Mouse (Mus musculus) thymus, postnatal 25 days (tissue): Measurements from ENCODE around the gene Cflar.

ENCODE experiments used
- DNase-seq: peaks from one replicate; pipeline ENCODE4 v3.0.0; 2022

Cflar gene

DNA sequence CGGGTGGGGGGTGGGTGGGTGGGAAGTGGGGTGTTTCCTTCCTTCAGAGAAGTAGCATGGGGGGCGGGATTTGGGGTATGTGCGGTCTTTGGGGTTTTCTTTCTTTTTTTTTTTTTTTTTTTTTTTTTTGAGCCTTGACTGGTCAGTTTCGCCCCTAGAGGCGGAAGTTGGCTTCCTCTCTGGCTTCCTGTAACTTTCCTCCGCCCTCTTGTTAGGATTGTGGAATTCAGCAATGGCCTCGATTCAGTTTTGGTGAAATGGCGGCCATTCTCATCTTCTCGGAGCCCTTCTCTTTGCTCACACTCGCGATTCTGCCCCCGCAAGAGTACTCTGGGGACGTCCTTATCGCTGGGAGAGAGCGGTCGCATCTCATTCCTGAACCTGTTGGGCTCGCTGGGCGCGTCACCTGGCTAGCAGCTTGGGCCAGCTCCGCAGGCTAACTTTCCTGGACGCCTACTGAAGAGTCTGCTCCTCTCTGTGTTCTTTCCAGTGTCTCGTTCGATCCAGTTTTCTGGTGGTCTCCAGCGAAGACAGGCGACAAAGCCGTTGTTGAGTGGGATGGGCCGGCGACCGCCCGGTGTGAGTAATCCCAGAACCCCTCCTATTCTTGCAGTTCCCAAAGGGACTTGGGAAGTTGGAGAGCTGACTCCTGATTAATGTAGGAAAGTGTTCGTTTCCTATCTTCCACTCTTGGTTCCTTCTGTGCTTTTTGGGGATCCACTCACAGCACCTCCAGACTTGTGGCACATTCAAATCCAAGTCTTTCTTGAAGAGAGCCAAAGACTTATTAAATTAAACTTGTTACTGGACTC lies 2.0 kb downstream of the Cflar start:
- DNase-seq: peak; percentile 61

GRCm38 (mm10) chr1:58713893-58714231 lies 2.6 kb downstream of the Cflar start:
- DNase-seq: no peak

DNA sequence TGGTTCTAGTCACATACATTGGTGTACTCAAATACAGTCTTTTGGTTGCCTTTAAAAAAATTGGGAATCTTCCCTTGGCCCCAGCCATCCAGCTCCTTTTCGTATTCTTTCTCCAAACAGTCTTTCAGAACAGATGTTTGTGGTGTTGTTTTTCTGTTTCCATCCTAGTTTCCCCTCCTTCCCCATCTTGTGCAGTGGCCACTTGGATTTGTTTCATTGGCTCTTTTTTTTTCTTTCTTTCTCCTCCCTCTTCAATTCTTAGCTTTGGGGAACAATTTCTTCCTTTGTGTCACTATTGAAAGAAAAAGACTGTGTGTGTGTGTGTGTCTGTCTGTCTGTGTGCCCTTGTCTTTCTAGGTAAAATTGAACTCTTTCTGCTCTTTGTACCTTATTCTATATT lies 3.1 kb downstream of the Cflar start:
- DNase-seq: no peak

GRCm38 (mm10) chr1:58715536-58715935 lies 4.2 kb downstream of the Cflar start:
- no peak for DNase-seq

- peak; percentile 44 for DNase-seq
These were observed 5.0 kb downstream of the Cflar start for GRCm38 (mm10) chr1:58716162-58716882.

DNA sequence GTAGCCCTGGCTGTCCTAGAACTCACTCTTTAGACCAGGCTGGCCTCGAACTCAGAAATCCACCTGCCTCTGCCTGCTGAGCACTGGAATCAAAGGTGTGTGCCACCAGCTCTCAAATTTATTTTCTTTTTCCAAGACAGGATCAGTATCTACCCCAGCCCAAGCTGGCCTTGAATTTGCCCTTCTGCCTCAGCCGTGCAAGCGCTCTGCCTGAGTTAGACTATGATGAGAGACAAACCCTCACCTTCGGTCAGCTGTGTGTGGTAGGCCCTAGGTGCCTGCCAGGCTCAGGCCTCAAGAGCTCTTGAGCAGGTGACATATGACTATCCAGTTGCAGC lies 5.5 kb downstream of the Cflar start:
- no peak for DNase-seq

- no peak for DNase-seq
These were observed 6.4 kb downstream of the Cflar start for GRCm38 (mm10) chr1:58717589-58718270.

DNA sequence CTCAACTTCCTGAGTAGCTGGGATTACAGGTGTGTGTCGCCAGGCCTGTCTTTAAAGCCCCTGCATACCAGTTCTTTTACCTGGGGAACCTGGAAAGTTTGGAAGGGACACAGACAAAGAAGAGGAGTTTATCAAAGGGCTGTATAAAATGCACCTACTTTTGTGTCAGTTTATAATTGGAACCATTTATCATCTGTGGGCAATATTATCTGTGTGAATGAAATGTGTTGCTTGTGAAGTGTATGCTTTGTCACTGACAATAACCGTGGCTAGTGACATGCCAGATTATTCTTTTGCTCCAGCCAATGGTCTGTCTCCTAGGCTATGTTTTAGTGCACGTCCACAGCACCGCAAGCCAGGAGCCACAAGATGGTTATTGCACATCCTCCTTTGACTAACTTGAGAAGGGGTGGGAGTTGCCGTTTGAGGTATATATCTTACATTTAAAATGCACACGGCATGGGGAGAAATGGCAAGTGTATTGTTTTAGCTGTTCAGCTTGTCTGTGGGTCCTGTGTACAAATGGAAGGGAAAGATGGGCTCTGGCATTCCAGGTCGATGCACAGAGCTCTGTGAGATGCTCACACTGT lies 8.1 kb downstream of the Cflar start:
- no peak for DNase-seq

DNA sequence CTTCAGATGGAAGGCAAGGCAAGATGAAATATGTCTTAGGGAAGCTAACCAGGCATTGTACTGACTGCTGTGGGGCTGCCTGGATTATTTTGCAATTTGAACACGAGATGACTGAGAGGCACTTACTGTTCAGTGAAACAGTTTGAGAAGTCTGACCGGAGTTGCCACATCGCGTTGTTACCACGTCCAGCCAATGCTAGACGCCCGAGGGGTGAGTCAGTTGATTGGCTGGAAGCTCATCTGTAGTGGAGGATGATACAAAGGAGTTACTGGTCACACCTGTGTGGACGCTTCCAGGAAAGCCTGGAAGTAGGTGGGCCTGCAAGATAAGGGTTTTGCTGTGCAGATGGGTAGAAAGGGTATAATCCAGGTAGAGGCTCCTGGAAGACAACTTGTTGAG lies 8.8 kb downstream of the Cflar start:
- no peak for DNase-seq

DNA sequence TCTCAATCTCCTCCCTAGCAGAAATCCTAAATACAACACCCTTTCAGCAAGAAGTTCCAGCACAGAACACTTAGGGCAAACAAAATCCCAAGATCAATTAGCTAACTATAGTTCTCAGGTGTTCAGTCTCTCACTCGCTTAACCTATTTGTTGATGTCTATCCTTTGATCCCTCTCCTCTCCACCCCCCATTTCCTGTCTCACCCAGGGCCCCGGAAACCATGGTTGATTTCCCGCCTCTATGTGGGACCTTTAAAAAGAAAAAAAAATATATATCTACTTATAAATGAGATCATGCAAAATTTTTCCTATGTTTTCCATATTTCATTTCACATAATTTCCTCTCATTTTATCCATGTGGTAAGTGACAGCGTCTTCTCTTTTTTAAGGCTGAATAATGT lies 9.7 kb downstream of the Cflar start:
- peak; percentile 74 for DNase-seq

DNA sequence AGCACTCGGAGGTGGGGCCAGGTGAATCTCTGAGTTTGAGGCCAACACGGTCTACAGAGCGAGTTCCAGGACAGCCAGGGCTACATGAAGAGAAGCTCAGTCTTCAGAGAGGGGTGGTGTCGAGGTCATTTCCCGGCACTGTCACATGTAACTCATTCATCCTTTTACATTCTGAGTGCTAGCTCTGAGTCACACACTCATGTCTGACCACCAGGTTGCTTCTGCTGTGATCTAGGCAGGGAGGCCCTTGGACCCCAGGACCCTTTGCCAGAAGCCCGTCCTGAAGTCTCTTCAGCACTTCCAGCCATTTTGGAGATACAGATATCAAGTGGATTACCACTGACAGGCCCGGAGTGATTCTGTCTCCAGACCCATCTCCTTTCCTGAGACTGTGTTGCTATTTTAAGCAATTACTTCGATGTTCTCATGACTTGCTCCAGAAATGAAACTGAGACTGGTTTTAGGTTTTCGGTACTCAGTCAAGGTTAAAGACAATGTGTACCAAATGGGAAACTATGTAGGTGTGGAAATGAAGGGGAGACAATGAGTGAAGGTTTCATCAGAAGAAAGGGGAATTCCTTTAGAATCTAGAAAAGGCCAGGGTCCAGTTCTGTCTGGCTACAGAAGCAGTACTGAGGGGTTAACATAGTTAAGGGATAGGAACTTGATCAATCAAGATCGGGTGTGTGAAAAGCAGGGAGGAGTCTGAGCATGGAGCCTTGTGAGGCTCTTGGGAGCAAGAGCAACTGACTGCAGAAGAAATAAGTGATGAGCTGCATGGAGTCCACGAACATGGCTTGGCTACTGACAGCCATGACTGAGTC lies 11.0 kb downstream of the Cflar start:
- DNase-seq: no peak

DNA sequence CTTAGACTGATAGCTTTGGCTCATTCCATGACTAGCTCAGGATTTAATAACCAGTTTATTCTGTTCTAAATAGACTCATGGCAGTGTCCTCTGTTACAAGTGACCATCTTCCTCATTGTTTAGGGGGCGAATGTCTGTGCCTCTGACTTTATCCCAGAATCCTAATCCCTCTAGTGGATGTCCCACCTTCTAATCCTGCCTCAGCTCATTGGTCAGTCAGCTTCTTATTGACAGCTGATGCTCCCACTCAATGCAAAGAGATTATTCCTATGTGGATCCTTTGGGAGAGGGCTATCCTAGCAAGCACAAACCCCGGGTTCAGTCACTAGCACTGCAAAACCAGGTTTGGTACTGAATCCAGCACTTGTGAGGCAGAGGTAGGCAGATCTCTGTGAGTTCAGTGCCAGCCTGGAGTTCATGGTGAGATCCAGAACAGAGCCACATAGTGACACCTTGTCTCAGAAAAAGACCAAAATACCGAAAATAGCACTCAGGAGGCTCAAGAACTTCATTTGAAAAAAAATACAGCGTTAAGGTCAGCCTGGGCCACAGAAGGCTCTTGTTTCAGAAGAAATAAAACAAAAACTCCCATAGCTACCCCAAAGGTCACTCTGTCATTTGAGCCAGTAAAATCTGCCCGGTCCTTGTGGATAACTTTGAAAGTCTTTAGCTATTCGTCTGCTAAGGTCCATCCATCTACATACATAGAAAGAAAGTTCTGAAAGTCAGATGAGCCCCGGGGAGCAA lies 11.9 kb downstream of the Cflar start:
- DNase-seq: no peak

DNA sequence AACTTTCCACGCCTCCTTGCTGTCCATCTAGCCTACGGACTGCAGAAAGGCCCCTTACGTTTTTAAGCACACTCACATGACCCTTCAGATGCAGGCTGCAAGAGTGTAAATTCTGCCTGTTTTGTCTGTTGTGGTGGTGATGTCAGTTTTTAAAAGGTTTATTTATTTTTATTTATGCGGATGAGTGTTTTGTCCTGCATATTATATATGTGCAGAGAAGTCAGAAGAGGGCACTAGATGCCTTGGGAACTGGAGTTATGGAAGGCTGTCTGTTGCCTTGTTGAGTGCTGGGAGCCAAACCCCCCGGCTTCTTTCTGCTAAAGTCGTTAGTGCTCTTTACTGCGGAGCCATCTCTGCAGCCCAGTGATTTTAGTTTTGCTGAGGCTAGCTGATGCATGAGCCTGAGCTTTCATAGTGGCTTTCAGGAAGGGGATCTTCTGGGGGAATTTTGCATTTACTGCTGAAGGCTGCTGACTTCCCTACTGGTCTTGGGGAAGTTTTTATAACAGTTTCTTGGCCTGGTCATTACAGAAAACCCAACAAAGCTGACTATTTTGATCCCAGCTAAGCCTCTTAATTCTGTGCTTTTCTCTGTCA lies 12.6 kb downstream of the Cflar start:
- DNase-seq: no peak

GRCm38 (mm10) chr1:58724533-58724932 lies 13.2 kb downstream of the Cflar start:
- DNase-seq: no peak

DNA sequence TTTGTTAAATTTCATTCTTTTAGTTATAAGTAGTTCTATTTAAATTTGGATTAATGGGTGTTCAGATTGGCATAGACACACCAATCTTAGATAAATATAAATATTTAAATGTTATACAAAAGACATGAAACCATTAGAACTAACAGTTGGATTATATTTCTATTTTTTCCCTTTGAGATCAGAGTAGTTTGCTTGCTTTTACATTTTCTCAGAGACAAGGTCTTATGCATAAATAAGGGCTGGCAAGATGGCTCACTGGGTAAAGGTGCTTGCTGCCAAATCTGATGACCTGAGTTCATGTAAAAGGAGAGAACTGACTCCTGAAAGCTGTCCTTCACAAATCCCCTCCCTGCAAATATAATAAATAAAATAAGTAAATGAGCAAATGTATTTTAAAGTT lies 13.8 kb downstream of the Cflar start:
- no peak for DNase-seq

DNA sequence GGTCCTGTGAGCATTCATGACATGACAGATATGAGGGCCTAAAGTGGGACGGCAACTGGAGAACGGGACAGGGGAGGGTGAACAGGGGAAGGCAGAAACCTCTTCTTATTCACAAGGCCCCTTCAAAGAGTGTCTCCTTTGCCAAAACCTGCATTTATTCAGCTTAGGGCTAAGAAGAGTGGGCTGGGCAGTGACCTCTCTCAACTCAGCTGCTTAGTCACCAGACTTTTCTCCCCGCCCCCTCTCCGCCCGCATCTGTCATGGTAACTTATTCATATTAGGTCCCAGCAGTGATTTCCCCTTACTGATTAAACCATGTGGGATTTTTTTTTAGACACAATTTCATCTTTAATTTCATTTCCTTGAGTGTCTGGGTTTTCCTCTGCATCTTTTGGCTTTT lies 14.5 kb downstream of the Cflar start:
- no peak for DNase-seq

DNA sequence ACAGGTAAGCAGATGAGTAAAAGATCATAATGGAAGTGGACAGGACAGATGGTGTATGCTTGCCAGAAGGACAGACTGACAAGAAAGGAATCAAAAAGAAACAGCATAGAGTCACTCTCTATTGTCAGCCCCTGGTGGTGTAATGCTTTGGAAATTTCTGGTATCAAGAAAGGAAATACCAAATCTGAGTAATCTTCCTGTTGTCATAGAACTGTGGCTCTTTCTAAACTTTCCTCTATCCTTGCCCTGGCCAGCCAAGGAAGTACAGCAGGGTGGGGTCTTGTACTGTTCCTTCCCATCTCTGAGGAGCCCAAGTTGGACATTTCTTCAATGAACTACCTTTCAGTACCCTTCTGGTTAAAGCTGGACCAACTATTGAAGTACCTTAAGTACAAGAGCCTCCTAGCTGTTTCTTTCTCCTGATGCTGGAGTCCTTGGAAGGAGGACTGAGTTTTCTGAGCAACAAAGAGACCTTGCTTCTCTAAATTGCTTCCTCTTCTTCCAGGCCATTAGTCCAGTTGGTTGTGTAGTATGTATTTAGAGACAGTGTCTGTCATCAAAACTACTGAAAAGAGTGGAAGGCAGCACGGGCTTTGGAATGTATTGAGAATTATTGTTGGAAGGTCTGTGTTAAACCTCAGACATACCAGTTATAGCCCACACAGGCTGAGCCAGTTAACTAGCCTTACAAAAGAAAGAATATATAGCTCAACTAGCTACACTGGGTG lies 15.9 kb downstream of the Cflar start:
- no peak for DNase-seq

DNA sequence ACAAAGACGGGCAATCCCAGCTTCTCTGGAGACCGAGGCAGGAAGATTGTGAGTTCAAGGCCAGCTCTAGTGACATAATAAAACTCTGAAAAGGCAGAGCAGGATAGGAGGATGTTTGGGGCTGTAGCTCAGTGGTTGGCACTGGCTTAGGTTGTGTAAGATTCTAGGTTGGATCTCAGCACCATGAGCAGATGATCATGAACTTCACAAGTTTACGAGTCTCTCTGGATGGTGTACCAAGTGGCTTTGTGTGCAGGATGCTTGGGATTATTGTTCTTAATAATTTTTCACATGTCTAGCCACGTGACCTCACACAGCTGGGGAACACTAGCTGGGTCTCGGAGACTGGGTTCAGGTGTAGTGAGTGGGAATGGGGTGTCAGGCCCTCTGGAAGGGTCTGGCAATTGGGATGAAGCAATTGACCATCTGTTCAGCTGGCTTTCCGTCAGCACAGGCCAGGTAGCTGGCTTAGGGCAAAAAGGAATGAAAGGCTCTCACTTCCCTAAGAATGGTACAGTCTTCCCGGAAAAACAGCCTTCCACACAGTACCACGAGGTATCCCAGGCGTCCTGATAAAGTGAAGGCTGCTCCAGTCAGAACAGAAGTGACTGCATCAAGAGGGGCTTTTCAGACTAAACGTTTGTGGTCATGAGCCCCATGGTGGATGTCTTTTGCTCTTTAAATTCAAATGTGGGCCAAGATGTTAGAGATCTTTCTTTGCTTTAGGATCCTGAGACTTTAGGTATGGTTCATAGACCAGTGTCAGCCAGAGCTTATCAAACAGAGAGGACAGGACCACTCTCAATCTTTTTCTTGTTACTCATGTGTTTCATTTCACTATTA lies 16.7 kb downstream of the Cflar start:
- DNase-seq: no peak

DNA sequence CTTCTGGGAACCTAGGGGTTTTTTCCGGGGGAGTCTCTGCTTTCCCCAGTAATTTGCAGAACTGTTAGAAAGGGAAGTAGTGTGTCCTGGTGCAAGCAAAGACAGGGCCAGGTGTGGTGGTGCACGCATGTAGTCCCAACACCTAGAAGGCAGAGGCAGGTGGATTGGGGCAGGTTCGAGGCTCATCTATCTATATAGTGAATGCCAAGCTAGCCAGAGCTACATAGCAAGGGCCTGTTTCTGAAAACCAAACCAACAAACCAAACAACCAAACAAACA lies 17.2 kb downstream of the Cflar start:
- no peak for DNase-seq

- DNase-seq: no peak
These were observed 22.3 kb downstream of the Cflar start for GRCm38 (mm10) chr1:58733636-58734035.
